Mouse (Mus musculus) G1E (cell line): ENCODE data around the gene Tacc2. TPM values are rescaled to one million over a fixed set of nuclear protein-coding genes. Genes with fewer than 3 reads are reported as not detected.
"Not testable (repeated sequence)": the region's sequence is repeated elsewhere in the genome, so short reads cannot be mapped to it uniquely, and the experiment has no call there.

Experiments
- ATAC-seq: 2 replicates; pipeline ENCODE4 v1.8.0; 2016; ENCODE audit warnings: mild to moderate bottlenecking; ENCODE audit not compliant: insufficient number of reproducible peaks, poor library complexity, low FRiP score, severe bottlenecking; ENCODE audit errors: extremely low read depth
- DNase-seq: peaks from one replicate; pipeline ENCODE4 v3.0.0; 2012; ENCODE audit warnings: low spot score
- H3K27me3 ChIP-seq: 2 replicates; pipeline ENCODE4 v1.6.1; 2012; ENCODE audit warnings: mild to moderate bottlenecking, low read length, inconsistent platforms; ENCODE audit not compliant: insufficient read depth
- H3K36me3 ChIP-seq: replicated peaks from 2 replicates; pipeline ENCODE3; 2012; ENCODE audit warnings: mild to moderate bottlenecking, inconsistent platforms
- H3K4me1 ChIP-seq: 2 replicates; pipeline ENCODE4 v1.6.1; 2012; ENCODE audit warnings: low read depth, low read length, inconsistent platforms, mixed read lengths; ENCODE audit not compliant: insufficient read depth
- H3K4me3 ChIP-seq: 2 replicates; pipeline ENCODE4 v1.5.1; 2012; ENCODE audit warnings: low read depth, mild to moderate bottlenecking, inconsistent platforms, low read length, moderate library complexity, mixed read lengths
- H3K9me3 ChIP-seq: replicated peaks from 2 replicates; pipeline ENCODE4 v1.6.1; 2012; ENCODE audit warnings: inconsistent platforms
- CTCF ChIP-seq: IDR thresholded peaks from 2 replicates; pipeline ENCODE4 v1.5.1; 2012; ENCODE audit warnings: low read depth, low read length, inconsistent platforms, mixed read lengths
- GATA1 ChIP-seq: IDR thresholded peaks from 2 replicates; pipeline ENCODE4 v1.6.1; 2012; ENCODE audit warnings: borderline replicate concordance, low read length, inconsistent platforms, mixed read lengths
- GATA2 ChIP-seq: IDR thresholded peaks from 2 replicates; pipeline ENCODE4 v1.6.1; 2012; ENCODE audit warnings: low read depth, low read length, inconsistent platforms, borderline replicate concordance
- POLR2AphosphoS5 ChIP-seq: IDR thresholded peaks from 2 replicates; pipeline ENCODE4 v1.6.1; 2012; ENCODE audit warnings: low read depth, low read length, inconsistent platforms; ENCODE audit not compliant: insufficient replicate concordance
- TAL1 ChIP-seq: conservative IDR thresholded peaks from 2 replicates; pipeline ENCODE4 v1.6.1; 2012; ENCODE audit warnings: low read depth, low read length, inconsistent platforms, mixed read lengths
- polyA plus RNA-seq: library from polyadenylated mRNA; stranded (reverse); fragments of >175 nt; gene quantifications from 2 replicates; pipeline ENCODE4 v1.2.3, GENCODE M21; 2012
- total RNA-seq, 2 experiments: library from RNA; stranded (forward) in 1 of 2; stranded (reverse) in 1 of 2; fragments of 200-1000 nt in 1 of 2; fragments of >200 nt in 1 of 2; fragmentation: Nextera tagmentation in 1 of 2; gene quantifications; 2 replicates each; pipeline ENCODE4 v1.2.3; 2014 to 2017

Tacc2 gene
- total and polyA plus RNA-seq, 3 experiments = 0.38 TPM; not detected in 2

DNA sequence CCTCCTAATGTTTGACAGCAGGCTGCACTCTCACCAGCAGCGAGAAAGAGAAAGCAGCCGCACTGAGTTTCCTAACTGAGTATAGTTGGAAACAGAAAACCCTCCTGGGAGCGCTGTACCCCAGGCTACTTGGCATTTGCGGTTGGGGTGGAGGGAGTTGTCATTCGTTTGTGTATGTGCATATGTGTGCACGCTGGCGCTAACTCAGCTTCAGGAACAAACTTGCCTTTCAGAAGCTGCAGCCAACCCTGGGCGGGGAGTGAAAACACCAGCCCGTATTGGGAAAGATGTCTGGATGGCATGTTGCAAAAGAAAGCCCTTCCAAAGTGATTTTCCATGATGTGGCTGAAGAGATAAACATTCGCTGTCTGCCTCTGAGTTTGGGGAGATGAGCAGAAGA, 257 bp upstream of the Tacc2 start:
- H3K4me3 ChIP-seq = no peak overlapping the region
- no peak for ATAC-seq

GRCm38 (mm10) chr7:130578066-130578465, 828 bp downstream of the Tacc2 start:
- TF ChIP-seq CTCF (no peak), POLR2AphosphoS5 (no peak), GATA1 (no peak), TAL1 (no peak), GATA2 (no peak)
- H3K36me3 ChIP-seq = no peaks in the 10 kb centered on the region
- ATAC-seq (no peak), DNase-seq (no peak)
- no peaks in the 10 kb centered on the region for H3K4me1 ChIP-seq
- peaks cover 7% of the 10 kb centered on the region for H3K9me3 ChIP-seq
- no peak overlapping the region for H3K4me3 ChIP-seq
- H3K27me3 ChIP-seq = no peaks in the 10 kb centered on the region

More for the DNA sequence above, 257 bp upstream of the Tacc2 start:
- no peaks in the 10 kb centered on the region for H3K27me3 ChIP-seq
- H3K9me3 ChIP-seq = peaks cover 4% of the 10 kb centered on the region
- TF ChIP-seq TAL1 (no peak), CTCF (no peak), GATA2 (no peak), POLR2AphosphoS5 (no peak), GATA1 (no peak)
- H3K36me3 ChIP-seq = no peaks in the 10 kb centered on the region
- H3K4me1 ChIP-seq = no peaks in the 10 kb centered on the region
- DNase-seq = no peak

- Histone ChIP-seq H3K4me3 (no peak overlapping the region), H3K4me1 (no peaks in the 10 kb centered on the region), H3K36me3 (no peaks in the 10 kb centered on the region), H3K9me3 (peaks cover 10% of the 10 kb centered on the region), H3K27me3 (no peaks in the 10 kb centered on the region)
- DNase-seq (no peak), ATAC-seq (no peak)
- no peak for TF ChIP-seq TAL1
These were observed 1.4 kb downstream of the Tacc2 start for GRCm38 (mm10) chr7:130578607-130579006.

DNA sequence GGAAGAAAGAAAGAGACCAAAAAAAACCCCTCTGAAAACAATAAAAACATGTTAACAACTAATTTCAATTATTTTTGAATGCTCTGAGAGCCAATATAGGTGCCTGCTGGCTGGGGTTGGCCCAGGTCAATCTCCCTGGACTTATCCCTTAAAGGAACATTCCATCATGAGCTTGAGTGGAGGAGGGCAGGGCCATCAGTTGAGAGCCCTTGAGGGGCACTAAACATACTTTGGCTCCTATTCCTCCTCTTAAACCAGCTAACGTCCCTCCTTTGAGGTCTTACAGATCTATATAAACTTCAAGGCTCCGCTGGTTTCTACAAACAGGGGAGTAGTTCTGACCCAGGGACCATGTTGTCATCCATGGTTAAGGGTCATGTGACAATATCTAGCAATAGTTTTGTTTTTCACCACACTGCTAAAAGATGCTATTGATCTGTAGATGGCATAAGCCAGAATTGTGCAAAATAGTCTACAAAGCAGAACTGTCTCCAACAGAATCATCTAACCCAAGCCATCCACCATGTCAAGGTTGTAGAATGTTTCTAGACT, 9.4 kb downstream of the Tacc2 start:
- Histone ChIP-seq H3K27me3 (no peaks in the 10 kb centered on the region), H3K36me3 (no peaks in the 10 kb centered on the region), H3K4me3 (no peak overlapping the region), H3K4me1 (no peaks in the 10 kb centered on the region), H3K9me3 (peaks cover 10% of the 10 kb centered on the region)
- TF ChIP-seq GATA1 = no peak
- TF ChIP-seq GATA2 = no peak
- TF ChIP-seq CTCF = no peak
- TF ChIP-seq POLR2AphosphoS5 = no peak
- TF ChIP-seq TAL1 = no peak
- ATAC-seq = no peak
- no peak for DNase-seq

DNA sequence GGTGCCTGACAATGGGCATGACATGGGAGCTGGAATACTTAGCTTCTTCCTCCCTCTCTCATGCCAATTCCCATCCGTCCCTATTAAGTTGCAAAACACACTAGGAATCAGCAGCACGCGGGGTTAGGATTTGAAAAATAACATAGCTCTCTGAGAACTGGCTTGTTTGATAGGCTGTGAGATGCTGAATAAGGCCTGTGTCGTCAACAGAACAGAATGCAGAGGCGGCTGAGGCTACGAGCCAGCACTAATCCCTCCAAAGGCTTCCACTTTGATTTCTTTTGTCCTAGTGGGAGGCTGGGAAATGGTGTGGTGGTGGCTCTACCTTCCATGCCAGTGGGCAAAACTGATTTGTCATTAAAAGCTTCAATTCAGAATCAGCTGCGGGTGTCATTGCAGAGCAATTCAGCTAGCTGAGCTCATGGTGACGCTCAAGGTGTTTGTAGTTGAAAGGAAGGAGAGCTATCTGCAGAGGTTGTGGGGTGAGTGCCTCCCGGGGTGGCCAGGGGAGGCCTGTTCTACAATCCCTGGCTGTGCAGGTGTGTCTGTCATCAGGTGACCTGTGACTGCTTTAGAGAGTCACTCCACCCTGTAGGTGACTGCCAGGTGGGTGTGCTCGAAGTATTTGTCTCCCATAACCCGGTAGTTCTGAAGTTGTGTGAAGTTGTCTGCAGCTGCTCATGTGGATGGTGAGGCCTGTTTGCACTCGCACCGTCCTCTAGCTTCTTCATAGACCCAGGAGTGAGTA, 13.0 kb downstream of the Tacc2 start:
- ATAC-seq (no peak), DNase-seq (no peak)
- no peaks in the 10 kb centered on the region for H3K4me1 ChIP-seq
- no peaks in the 10 kb centered on the region for H3K36me3 ChIP-seq
- no peak overlapping the region for H3K4me3 ChIP-seq
- H3K27me3 ChIP-seq = no peaks in the 10 kb centered on the region
- H3K9me3 ChIP-seq = peaks cover 3% of the 10 kb centered on the region
- TF ChIP-seq POLR2AphosphoS5 = no peak
- no peak for TF ChIP-seq CTCF
- TF ChIP-seq GATA1 = no peak
- no peak for TF ChIP-seq GATA2
- TF ChIP-seq TAL1 = no peak

DNA sequence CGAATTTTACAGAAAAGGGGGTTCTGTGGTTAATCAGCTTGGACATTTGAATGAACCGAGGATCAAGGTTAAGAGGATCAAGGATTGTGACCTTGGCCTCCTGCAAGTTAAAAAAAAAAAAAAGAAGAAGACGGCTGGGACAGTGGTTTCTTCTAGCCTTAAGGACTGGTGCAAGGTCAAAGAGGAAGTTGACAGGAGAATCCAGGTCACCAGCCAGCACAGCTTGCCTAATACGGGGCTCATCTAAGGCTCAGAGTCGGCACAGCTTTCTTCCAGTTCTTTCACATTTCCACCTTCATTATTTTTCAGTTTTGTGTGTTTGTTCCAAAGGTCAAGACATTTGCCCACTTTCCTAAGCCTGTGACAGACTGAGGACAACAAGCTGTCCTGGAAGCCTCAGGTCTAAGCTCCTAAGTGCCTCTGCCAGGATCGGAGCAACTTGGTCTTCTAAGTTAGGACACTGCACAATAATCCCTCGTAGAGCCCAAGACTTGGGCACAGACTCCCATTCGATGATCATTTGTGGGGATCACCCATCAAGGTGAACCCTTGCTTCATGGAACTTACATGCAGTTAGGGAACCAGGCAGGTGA, 13.7 kb downstream of the Tacc2 start:
- Histone ChIP-seq H3K36me3 (no peaks in the 10 kb centered on the region), H3K27me3 (no peaks in the 10 kb centered on the region), H3K9me3 (peaks cover 3% of the 10 kb centered on the region), H3K4me3 (no peak overlapping the region), H3K4me1 (no peaks in the 10 kb centered on the region)
- ATAC-seq (no peak), DNase-seq (no peak)
- no peak for TF ChIP-seq TAL1
- TF ChIP-seq CTCF = no peak
- TF ChIP-seq POLR2AphosphoS5 = no peak
- TF ChIP-seq GATA1 = no peak
- TF ChIP-seq GATA2 = no peak

DNA sequence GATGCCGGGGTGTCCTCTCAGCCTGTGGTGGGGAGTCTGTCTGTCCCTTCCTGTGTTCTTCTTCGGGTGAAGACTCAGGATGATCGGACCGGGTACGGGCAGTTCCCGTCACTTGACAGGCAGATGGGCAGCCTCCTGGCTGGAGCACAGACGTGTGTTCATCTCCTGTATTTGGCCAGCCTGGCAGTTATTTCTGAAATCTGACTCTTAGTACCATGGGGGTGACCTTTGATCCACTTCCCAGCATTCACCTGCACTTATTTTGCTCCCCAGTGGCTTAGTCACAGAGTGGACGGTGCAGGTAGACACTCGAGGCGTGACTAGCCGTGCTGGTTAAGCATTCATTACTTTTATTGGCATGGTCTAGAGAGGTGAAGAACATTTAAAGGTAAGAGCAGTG, 15.7 kb downstream of the Tacc2 start:
- not testable (repeated sequence) for H3K27me3 ChIP-seq, H3K4me1 ChIP-seq, H3K36me3 ChIP-seq, ATAC-seq, H3K9me3 ChIP-seq, DNase-seq, H3K4me3 ChIP-seq

GRCm38 (mm10) chr7:130593375-130594239, 16.4 kb downstream of the Tacc2 start:
- not testable (repeated sequence) for H3K36me3 ChIP-seq, H3K4me3 ChIP-seq, H3K27me3 ChIP-seq, H3K4me1 ChIP-seq, DNase-seq
- peak; percentile 59 for ATAC-seq
- H3K9me3 ChIP-seq = peaks cover 11% of the 10 kb centered on the region
